Mouse (Mus musculus) left cerebral cortex, postnatal 36 days (tissue): ENCODE measurements around the gene Slc22a27. TPM values are rescaled to one million over a fixed set of nuclear protein-coding genes. Genes with fewer than 3 reads are reported as not detected.
"Not testable (repeated sequence)": the region's sequence is repeated elsewhere in the genome, so short reads cannot be mapped to it uniquely, and the experiment has no call there.

ENCODE experiments used
- DNase-seq, 2 experiments: peaks; one replicate each; pipeline ENCODE4 v3.0.0; 2021 to 2022; ENCODE audit warnings: low spot score in 2 of 2, mixed read lengths in 1 of 2
- intact Hi-C: fragments of 180-260 bp; cut with DNase I; formaldehyde crosslinking; loops from one replicate; pipeline ENCODE4 v1.15.1; 2025
- microRNA-seq: library from miRNA; unstranded; fragments of <30 nt; microRNA quantifications from one replicate; pipeline ENCODE4 v1.2.0, GENCODE M21; 2022
- total RNA-seq, 2 experiments: library from RNA; stranded (reverse); gene quantifications; 2 replicates each; pipeline ENCODE4 v1.2.3; 2021

The Slc22a27 gene
- total RNA-seq: not detected

DNA sequence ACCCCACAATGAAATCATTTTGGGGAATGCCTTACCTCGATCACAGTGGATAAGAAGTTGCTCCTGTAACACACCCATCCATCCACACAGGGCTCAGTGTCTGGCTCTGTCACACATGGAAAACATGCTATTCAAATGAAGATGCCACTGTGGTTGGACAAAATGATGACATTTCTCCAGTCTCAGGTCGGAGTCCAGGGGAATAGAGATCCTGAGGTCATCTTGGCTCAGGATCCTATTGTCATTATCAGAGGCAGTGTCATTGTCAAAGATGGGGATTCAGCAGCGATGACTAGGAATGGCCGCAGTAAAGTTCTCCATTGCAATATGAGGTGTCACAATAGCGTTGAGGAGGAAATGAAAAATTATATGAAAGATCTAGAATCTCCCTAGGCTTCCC, at the start of gene Slc22a27:
TSS of gene Slc22a27 (minus strand) at position 101 of the 400 bp plus-strand sequence.
- intact Hi-C loops, DNase-seq: not testable (repeated sequence)

DNA sequence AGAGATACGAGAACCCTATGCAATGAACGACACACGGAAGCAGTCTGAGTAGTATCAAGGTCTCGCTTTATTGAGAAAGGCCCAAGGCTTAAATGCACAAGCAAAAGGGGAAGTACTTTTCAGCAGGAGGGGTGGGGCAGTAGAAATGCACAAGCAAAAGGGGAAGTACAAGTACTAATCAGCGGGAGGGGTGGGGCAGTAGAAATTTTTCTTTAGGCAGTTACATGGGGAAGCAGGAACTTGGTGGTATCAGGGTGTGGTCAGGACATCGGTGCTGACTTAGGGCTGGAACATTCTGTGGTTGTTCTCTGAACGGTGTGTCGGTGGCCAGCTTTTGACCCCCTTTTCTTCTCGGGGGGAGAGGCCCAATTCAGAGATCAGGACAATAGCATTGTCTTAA, 45.8 kb upstream of the Slc22a27 start:
- intact Hi-C loops, DNase-seq: not testable (repeated sequence)

DNA sequence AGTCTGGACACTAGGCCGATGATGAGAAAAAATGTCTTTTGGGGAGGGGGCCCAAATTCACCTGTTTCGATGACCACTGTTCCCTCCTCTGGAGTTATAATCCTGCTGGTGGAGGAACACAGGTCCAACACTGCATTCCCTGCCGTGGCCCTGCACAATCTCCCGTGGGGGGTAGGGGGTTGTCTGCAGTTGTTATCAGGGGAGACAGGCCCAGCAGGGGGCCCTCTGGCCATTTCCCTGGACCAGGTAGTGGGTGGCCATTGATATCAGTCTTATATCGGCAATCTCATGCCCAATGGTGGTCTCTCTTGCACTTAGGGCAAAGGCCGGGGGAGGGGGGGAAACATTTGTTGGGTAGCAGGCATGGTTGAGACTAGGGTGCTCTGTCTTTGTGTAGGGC, 43.3 kb upstream of the Slc22a27 start:
- DNase-seq, intact Hi-C loops: not testable (repeated sequence)

DNA sequence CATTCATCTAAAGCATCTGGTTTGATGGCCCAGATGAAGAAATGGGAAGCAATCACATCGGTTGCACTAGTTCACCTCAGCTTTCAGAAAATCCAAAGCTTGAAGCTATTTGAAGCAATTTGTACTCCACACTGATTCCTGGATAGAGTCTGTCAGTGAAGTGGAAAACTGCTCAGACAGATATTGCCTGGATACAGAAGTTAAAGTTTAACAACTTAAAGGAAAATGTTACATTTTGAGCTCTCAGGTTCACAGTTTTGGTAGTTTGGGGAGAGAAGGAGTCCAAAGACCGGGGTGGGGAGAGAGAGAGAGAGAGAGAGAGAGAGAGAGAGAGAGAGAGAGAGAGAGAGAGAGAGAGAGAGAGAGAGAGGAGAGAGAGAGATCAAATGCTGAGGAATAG, 2.9 kb upstream of the Slc22a27 start:
- intact Hi-C loops: no loop called here
- DNase-seq: no peak

DNA sequence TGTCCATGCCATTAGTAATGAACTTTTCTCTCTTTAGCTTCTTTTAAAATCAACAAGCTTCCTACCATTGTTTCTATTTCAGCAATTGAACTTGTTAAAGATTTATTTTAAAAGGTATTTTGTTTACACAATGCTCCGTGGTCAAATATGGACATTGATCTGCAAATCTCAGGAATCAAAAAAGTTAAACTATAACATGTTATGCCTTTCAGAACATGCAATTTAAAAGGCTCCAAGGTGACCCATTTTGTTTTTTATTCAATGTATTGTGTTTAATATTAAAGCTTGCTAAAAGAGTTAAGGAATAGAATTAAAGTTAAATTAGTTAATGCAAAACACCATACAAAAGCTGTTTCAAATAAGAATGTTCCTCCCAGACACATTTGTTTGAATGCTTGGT, 723 bp upstream of the Slc22a27 start:
- DNase-seq, intact Hi-C loops: not testable (repeated sequence)

DNA sequence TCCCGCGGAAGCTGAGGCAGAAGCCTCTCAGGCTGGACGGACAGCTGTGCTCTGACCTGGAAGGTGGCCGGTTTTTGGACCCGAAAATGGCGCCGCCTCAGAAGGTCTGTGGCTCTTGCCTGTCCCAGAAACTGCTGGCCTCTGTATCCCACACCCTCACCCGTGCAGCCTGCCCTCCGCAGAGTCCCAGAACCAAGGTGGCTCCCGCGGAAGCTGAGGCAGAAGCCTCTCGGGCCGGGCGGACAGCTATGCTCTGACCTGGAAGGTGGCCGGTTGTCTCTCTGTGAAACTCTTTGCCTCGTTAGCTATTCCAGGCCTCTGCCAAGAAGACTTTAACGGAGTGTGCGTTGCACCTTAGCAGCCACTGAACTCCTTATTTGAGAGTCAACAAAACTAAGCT, 26.4 kb downstream of the Slc22a27 start:
- intact Hi-C loops, DNase-seq: not testable (repeated sequence)

DNA sequence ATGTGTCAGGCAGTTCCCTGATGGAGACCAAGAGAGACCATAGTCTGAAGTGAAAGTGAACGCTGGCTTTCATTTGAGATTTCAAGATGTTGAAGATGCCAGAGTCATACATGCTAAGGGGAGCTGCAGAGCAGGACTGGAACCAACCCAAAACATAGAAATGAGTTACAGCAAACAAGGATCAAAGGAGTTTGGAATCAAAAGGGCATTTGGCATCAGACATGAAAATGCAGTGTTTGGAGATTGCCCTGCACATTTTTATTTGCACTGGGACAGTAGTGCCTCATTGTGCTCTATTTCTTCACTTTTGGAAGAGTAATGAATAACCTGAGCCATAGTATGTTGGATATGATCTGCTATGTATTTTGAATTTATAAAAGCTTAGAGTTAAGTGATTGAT, 89.2 kb downstream of the Slc22a27 start:
- DNase-seq: no peak
- intact Hi-C loops: no loop called here

DNA sequence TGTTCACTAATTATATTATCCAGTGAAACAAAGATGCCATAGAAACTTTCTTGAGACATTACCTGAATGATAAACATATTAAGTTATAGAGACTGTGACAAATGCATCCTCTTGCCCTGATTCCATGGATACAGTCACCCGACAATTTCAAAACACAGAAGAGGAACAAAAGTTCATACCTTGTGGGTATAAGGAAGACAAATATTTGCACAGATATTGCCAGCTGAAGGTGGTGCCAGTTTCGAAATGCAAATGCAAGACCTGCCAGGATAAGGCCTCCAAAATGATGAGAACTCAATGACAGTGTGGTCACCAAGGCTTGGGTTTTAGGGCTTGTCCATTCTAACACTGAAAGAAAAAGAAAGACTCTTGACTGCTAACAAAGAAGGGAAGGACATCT, 136.0 kb downstream of the Slc22a27 start:
- DNase-seq: no peak
- intact Hi-C loops: no loop called here

Small RNA genes lying within 50 kb of the gene (microRNA-seq; reads per million reads assigned to microRNA genes)
- gene Gm24951: not detected

Other genes with a start within 250 kb of the Slc22a27 start
- not detected for gene Slc22a26, start 163.4 kb downstream of the Slc22a27 start, total RNA-seq
- gene Slc22a28, start 166.0 kb upstream of the Slc22a27 start, total RNA-seq: not detected